Mouse (Mus musculus) olfactory bulb, adult 2 months (tissue): Measurements from ENCODE around the gene Entpd1.

ENCODE experiments used
- CTCF ChIP-seq: fragments of 200-500 bp; IDR thresholded peaks from 2 replicates; pipeline ENCODE4 v1.5.1; 2012; ENCODE audit warnings: low read depth, mild to moderate bottlenecking, low read length, moderate library complexity; ENCODE audit not compliant: insufficient read depth
- POLR2A ChIP-seq: fragments of 200-500 bp; IDR thresholded peaks from 2 replicates; pipeline ENCODE4 v1.6.1; 2012; ENCODE audit warnings: mild to moderate bottlenecking, low read depth, low read length, moderate library complexity; ENCODE audit not compliant: insufficient read depth

GRCm38 (mm10) chr19:40720381-40720780, 108.2 kb downstream of the Entpd1 start:
- no peak for TF ChIP-seq POLR2A
- TF ChIP-seq CTCF, result no peak
